Mouse (Mus musculus) CD8-positive naive resting alpha-beta T cell, adult 57 days (primary cell): ENCODE data around the gene Carnmt1. TPM values are rescaled to one million over a fixed set of nuclear protein-coding genes. Genes with fewer than 3 reads are reported as not detected.

Source experiments
- total RNA-seq: library from RNA; stranded (reverse); gene quantifications from one replicate; pipeline ENCODE4 v1.2.4, GENCODE M21; 2023

Carnmt1 gene
- 14.3 TPM for total RNA-seq

GRCm38 (mm10) chr19:18670608-18671007 lies at the start of gene Carnmt1:
Carnmt1 (plus strand) TSS chr19:18670764.

DNA sequence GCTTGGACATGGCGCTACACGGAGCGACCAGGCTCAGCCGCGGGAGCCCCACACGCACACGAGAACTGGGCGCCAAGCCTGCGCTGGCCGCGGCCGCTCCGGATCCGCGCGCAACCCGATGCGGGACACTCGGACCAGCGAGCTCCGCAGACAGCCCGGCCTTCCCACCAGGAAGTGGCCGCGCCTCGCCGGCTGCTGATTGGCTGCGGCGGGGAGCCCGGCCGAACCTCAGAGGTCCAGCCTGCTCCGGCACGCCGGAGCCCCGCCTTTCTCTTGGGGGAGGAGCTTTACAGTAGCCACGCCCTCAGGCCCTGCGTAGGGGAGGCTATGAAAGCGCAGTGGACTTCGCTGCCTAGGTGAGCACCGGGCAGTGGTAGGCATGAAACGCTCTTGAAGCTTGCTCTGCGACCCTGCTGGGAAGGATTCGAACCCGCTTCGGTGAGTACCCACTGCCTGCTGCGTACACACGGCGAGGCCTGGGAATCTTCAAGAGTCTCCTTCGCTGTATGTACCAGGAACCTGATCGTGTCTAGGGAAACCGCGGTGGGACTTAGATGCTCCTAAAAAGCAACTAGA lies 38.8 kb upstream of the Carnmt1 start, which contains the start of the genes Ostf1 and Nmrk1:
Ostf1 (minus strand) TSS at position 180 of the 576 bp plus-strand sequence.
Nmrk1 (plus strand) TSS at position 307 of the 576 bp plus-strand sequence.

DNA sequence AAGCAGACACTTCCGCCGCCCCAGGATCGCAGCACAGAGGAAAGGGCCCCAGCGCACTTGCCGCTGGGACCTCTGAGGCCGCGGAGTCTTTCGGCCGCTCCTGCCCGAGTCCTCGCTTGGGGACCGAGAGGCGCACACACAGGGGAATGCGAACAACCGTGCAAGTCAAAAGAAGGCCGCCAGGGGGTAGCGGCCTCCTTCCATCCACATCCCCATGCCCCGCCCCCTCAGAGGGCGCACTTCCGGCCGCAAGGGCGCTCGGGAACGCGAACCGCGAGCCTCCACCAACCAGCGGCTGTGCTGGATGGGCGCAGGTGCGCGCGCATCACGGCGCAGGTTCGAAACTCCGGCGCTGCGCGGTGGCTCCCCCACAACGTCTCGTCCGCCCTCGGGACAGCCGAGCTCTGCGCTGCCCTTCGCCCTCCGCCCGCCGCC lies 42.3 kb downstream of the Carnmt1 start, which contains the start of gene D030056L22Rik:
D030056L22Rik (plus strand) TSS at position 328 of the 435 bp plus-strand sequence.

GRCm38 (mm10) chr19:18749598-18750339 lies 79.2 kb downstream of the Carnmt1 start, which contains the start of gene Trpm6:
Trpm6 (plus strand) TSS chr19:18749983.

Other genes starting within 250 kb of the Carnmt1 start
- 134 TPM for gene Ostf1, start 38.9 kb upstream of the Carnmt1 start, total RNA-seq
- 13.6 TPM for gene Nmrk1, start 38.8 kb upstream of the Carnmt1 start, total RNA-seq
- 14.4 TPM for gene D030056L22Rik, start 42.4 kb downstream of the Carnmt1 start, total RNA-seq
- not detected for gene Trpm6, start 79.2 kb downstream of the Carnmt1 start, total RNA-seq